Mouse (Mus musculus): Measurements from ENCODE around the gene Tmed8. TPM values are rescaled to one million over a fixed set of nuclear protein-coding genes. Genes with fewer than 3 reads are reported as not detected.

Tmed8 gene
- polyA plus RNA-seq, 1 experiment: 2.1 TPM

- Histone ChIP-seq H3ac (ENCODE audit: control insufficient read depth, insufficient read length) (no peak overlapping the region), H3K27me3 (ENCODE audit: control insufficient read depth, insufficient read depth, insufficient read length) (no peaks in the 10 kb centered on the region), H3K79me2 (ENCODE audit: control insufficient read depth, insufficient read depth) (no peaks in the 10 kb centered on the region), H3K4me2 (ENCODE audit: low read depth) (no peak overlapping the region), H3K36me3 (ENCODE audit: control insufficient read depth, insufficient read depth) (peaks cover 13% of the 10 kb centered on the region), H3K4me3 (no peak overlapping the region)
- TF ChIP-seq CEBPB (IDR thresholded peaks at IDR 0.05; ENCODE audit: insufficient read depth, poor library complexity, severe bottlenecking): no peak
- TF ChIP-seq MYOG (IDR thresholded peaks at IDR 0.05; ENCODE audit: control insufficient read depth in 1 of 3, insufficient read depth in 1 of 3, insufficient read length in 2 of 3, low read depth in 2 of 3): no peak
- no peak for TF ChIP-seq MAX (IDR thresholded peaks at IDR 0.05; ENCODE audit: low read depth)
- no peak for TF ChIP-seq SRF (IDR thresholded peaks at IDR 0.05; ENCODE audit: control insufficient read depth, insufficient read length, low read depth)
- no peak for TF ChIP-seq POLR2A (IDR thresholded peaks at IDR 0.05; ENCODE audit: insufficient read length, low read depth)
- TF ChIP-seq E2F4 (IDR thresholded peaks at IDR 0.05; ENCODE audit: insufficient read depth): no peak
Measured at GRCm38 (mm10) chr12:87131181-87131580, 69.1 kb downstream of the Tmed8 start.

- TF ChIP-seq TCF3 (IDR thresholded peaks at IDR 0.05; ENCODE audit: insufficient read length, low read depth) (no peak), TCF12 (IDR thresholded peaks at IDR 0.05; ENCODE audit: insufficient read depth, poor library complexity, severe bottlenecking) (no peak), MYOD1 (IDR thresholded peaks at IDR 0.05; ENCODE audit: control insufficient read depth in 1 of 3, insufficient read length in 2 of 3, low read depth in 2 of 3) (no peak), CEBPB (IDR thresholded peaks at IDR 0.05; ENCODE audit: insufficient read depth, poor library complexity, severe bottlenecking) (no peak), MYOG (IDR thresholded peaks at IDR 0.05; ENCODE audit: control insufficient read depth in 1 of 3, insufficient read depth in 1 of 3, insufficient read length in 2 of 3, low read depth in 2 of 3) (no peak), REST (IDR thresholded peaks at IDR 0.05; ENCODE audit: insufficient read depth, insufficient read length) (no peak), POLR2AphosphoS2 (IDR thresholded peaks at IDR 0.05; ENCODE audit: insufficient read length, low read depth) (no peak), POLR2A (IDR thresholded peaks at IDR 0.05; ENCODE audit: insufficient read length, low read depth) (no peak), SRF (IDR thresholded peaks at IDR 0.05; ENCODE audit: control insufficient read depth, insufficient read length, low read depth) (no peak), MAX (IDR thresholded peaks at IDR 0.05; ENCODE audit: low read depth) (no peak), USF1 (IDR thresholded peaks at IDR 0.05; ENCODE audit: low read depth) (no peak)
- no peak overlapping the region for H3K4me2 ChIP-seq (ENCODE audit: low read depth)
- H3K79me2 ChIP-seq (ENCODE audit: control insufficient read depth, insufficient read depth): no peaks in the 10 kb centered on the region
- H3K36me3 ChIP-seq (ENCODE audit: control insufficient read depth, insufficient read depth): peaks cover 15% of the 10 kb centered on the region
- H3K4me3 ChIP-seq: no peak overlapping the region
- H3K27me3 ChIP-seq (ENCODE audit: control insufficient read depth, insufficient read depth, insufficient read length): no peaks in the 10 kb centered on the region
- H3ac ChIP-seq (ENCODE audit: control insufficient read depth, insufficient read length): no peak overlapping the region
Measured at GRCm38 (mm10) chr12:87130224-87130623, 70.0 kb downstream of the Tmed8 start.

GRCm38 (mm10) chr12:87127256-87127655 is 73.0 kb downstream of the Tmed8 start:
- no peaks in the 10 kb centered on the region for H3K79me2 ChIP-seq (ENCODE audit: control insufficient read depth, insufficient read depth)
- H3ac ChIP-seq (ENCODE audit: control insufficient read depth, insufficient read length): no peak overlapping the region
- TF ChIP-seq CEBPB (IDR thresholded peaks at IDR 0.05; ENCODE audit: insufficient read depth, poor library complexity, severe bottlenecking) (no peak), MYOD1 (IDR thresholded peaks at IDR 0.05; ENCODE audit: control insufficient read depth in 1 of 3, insufficient read length in 2 of 3, low read depth in 2 of 3) (no peak), MAX (IDR thresholded peaks at IDR 0.05; ENCODE audit: low read depth) (no peak), TCF3 (IDR thresholded peaks at IDR 0.05; ENCODE audit: insufficient read length, low read depth) (no peak), POLR2AphosphoS2 (IDR thresholded peaks at IDR 0.05; ENCODE audit: insufficient read length, low read depth) (no peak), SRF (IDR thresholded peaks at IDR 0.05; ENCODE audit: control insufficient read depth, insufficient read length, low read depth) (no peak), POLR2A (IDR thresholded peaks at IDR 0.05; ENCODE audit: insufficient read length, low read depth) (no peak), TCF12 (IDR thresholded peaks at IDR 0.05; ENCODE audit: insufficient read depth, poor library complexity, severe bottlenecking) (no peak), USF1 (IDR thresholded peaks at IDR 0.05; ENCODE audit: low read depth) (no peak), MYOG (IDR thresholded peaks at IDR 0.05; ENCODE audit: control insufficient read depth in 1 of 3, insufficient read depth in 1 of 3, insufficient read length in 2 of 3, low read depth in 2 of 3) (no peak), E2F4 (IDR thresholded peaks at IDR 0.05; ENCODE audit: insufficient read depth) (no peak)
- peaks cover 23% of the 10 kb centered on the region for H3K36me3 ChIP-seq (ENCODE audit: control insufficient read depth, insufficient read depth)
- no peak overlapping the region for H3K4me2 ChIP-seq (ENCODE audit: low read depth)
- no peaks in the 10 kb centered on the region for H3K27me3 ChIP-seq (ENCODE audit: control insufficient read depth, insufficient read depth, insufficient read length)
- H3K4me3 ChIP-seq: no peak overlapping the region

- Histone ChIP-seq H3K27me3 (ENCODE audit: control insufficient read depth, insufficient read depth, insufficient read length) (no peaks in the 10 kb centered on the region), H3K36me3 (ENCODE audit: control insufficient read depth, insufficient read depth) (peaks cover 34% of the 10 kb centered on the region), H3K4me3 (no peak overlapping the region), H3K79me2 (ENCODE audit: control insufficient read depth, insufficient read depth) (no peaks in the 10 kb centered on the region), H3ac (ENCODE audit: control insufficient read depth, insufficient read length) (no peak overlapping the region), H3K4me2 (ENCODE audit: low read depth) (no peak overlapping the region)
- TF ChIP-seq TCF3 (IDR thresholded peaks at IDR 0.05; ENCODE audit: insufficient read length, low read depth) (no peak), REST (IDR thresholded peaks at IDR 0.05; ENCODE audit: insufficient read depth, insufficient read length) (no peak), SRF (IDR thresholded peaks at IDR 0.05; ENCODE audit: control insufficient read depth, insufficient read length, low read depth) (no peak), POLR2AphosphoS2 (IDR thresholded peaks at IDR 0.05; ENCODE audit: insufficient read length, low read depth) (no peak), MYOG (IDR thresholded peaks at IDR 0.05; ENCODE audit: control insufficient read depth in 1 of 3, insufficient read depth in 1 of 3, insufficient read length in 2 of 3, low read depth in 2 of 3) (no peak), MAX (IDR thresholded peaks at IDR 0.05; ENCODE audit: low read depth) (no peak)
Measured at GRCm38 (mm10) chr12:87121918-87122589, 78.2 kb downstream of the Tmed8 start.

Other genes with a start within 250 kb of the Tmed8 start
- 0.01 TPM for gene Zdhhc22, start 210.0 kb downstream of the Tmed8 start, polyA plus RNA-seq (2012; fragmentation: generic; extraction: Trizol)
- gene Tmem63c, start 179.1 kb downstream of the Tmed8 start, polyA plus RNA-seq (2012; fragmentation: generic; extraction: Trizol): not detected
- gene Ngb, start 97.9 kb downstream of the Tmed8 start, polyA plus RNA-seq (2012; fragmentation: generic; extraction: Trizol): 0.04 TPM
- gene Gstz1, start 53.3 kb downstream of the Tmed8 start, polyA plus RNA-seq (2012; fragmentation: generic; extraction: Trizol): 44.3 TPM
- gene Pomt2, start 52.5 kb downstream of the Tmed8 start, polyA plus RNA-seq (2012; fragmentation: generic; extraction: Trizol): 11.1 TPM
- 0.29 TPM for gene Samd15, start 731 bp downstream of the Tmed8 start, polyA plus RNA-seq (2012; fragmentation: generic; extraction: Trizol)
- 0.13 TPM for gene Noxred1, start 38.3 kb upstream of the Tmed8 start, polyA plus RNA-seq (2012; fragmentation: generic; extraction: Trizol)
- 16.4 TPM for gene Vipas39, start 65.8 kb upstream of the Tmed8 start, polyA plus RNA-seq (2012; fragmentation: generic; extraction: Trizol)
- gene Ahsa1, start 66.0 kb upstream of the Tmed8 start, polyA plus RNA-seq (2012; fragmentation: generic; extraction: Trizol): 148 TPM
- 0.12 TPM for gene Ism2, start 99.3 kb upstream of the Tmed8 start, polyA plus RNA-seq (2012; fragmentation: generic; extraction: Trizol)
- gene Sptlc2, start 187.9 kb upstream of the Tmed8 start, polyA plus RNA-seq (2012; fragmentation: generic; extraction: Trizol): 43.4 TPM
- gene Slirp, start 243.4 kb upstream of the Tmed8 start, polyA plus RNA-seq (2012; fragmentation: generic; extraction: Trizol): 101 TPM
- gene Alkbh1, start 243.6 kb upstream of the Tmed8 start, polyA plus RNA-seq (2012; fragmentation: generic; extraction: Trizol): 9.3 TPM

All from myocyte (in vitro differentiated cells).